Mouse (Mus musculus): ENCODE results near the gene Hif3a. TPM values are rescaled to one million over a fixed set of nuclear protein-coding genes. Genes with fewer than 3 reads are reported as not detected.

Hif3a gene
- total RNA-seq, 1 experiment: 2.3 TPM

DNA sequence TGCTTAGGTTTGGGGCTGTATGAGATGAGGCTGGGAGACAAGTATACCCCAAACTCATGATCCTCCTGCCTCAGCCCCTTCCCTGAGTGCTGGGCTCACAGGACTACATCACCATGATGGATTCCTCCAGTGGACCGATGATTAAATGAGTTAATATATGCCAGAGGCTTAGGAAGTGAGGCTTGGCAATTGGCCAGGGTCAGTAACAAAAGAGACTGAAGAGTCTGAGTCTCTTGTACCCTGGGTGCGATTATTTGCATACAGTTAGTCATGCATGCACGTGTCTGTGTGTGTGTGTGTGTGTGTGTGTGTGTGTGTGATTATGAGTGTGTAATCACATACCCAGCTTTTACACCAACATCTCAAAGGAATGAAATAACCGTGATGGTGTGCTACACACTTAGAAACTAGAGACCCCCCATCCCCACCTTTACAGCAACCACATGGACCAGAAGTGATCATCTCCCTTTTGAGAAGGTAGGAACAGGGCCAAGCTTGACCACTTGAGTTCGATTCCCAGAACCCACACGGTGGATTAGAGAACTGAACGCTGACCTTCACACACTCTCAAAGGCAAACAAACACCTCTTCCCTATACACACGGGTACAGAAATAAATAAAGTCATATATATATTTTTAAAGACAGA, 3.3 kb downstream of the Hif3a start:
- in situ Hi-C loops (cut with MboI; ENCODE audit: low sequenced_read_pairs in 2 of 2, unreplicated experiment in 2 of 2): no loop called here
- H3K4me3 ChIP-seq (ENCODE audit: insufficient read depth in 1 of 2, low read depth in 1 of 2, low read length in 2 of 2, poor library complexity in 1 of 2, severe bottlenecking in 1 of 2): no peak overlapping the region; a peak in 1 of 4 replicates

GRCm38 (mm10) chr7:17058071-17058689, 4.0 kb downstream of the Hif3a start:
- peak overlapping the region; percentile 26; the same call in 1 of the 2 replicates for H3K9ac ChIP-seq (ENCODE audit: insufficient read depth, low read depth, low read length, poor library complexity, severe bottlenecking)
- DNase-seq (ENCODE audit: low read depth, low spot score): no peak
- peaks cover 3 to 9% of the 10 kb centered on the region in 2 experiments; a peak in 3 of 4 replicates for H3K4me1 ChIP-seq (ENCODE audit: control insufficient read depth in 2 of 2, insufficient read depth in 2 of 2, low read length in 2 of 2, poor library complexity in 1 of 2)
- H3K9me3 ChIP-seq (ENCODE audit: control insufficient read depth, insufficient read depth, low read depth, low read length): no peaks in the 10 kb centered on the region
- in situ Hi-C loops (cut with MboI; ENCODE audit: low sequenced_read_pairs in 2 of 2, unreplicated experiment in 2 of 2): no loop called here
- H3K36me3 ChIP-seq (ENCODE audit: control insufficient read depth, insufficient read depth, low read length, poor library complexity, severe bottlenecking): no peaks in the 10 kb centered on the region
- peak overlapping the region; percentile 1 to 30; a peak in 2 of 4 replicates for H3K4me3 ChIP-seq (ENCODE audit: insufficient read depth in 1 of 2, low read depth in 1 of 2, low read length in 2 of 2, poor library complexity in 1 of 2, severe bottlenecking in 1 of 2)
- peak overlapping the region; percentile 43 for H3K27ac ChIP-seq (ENCODE audit: insufficient read depth, low read depth, low read length, poor library complexity, severe bottlenecking)
- TF ChIP-seq CHD2 (IDR thresholded peaks at IDR 0.05; ENCODE audit: low read depth, low read length) (no peak), ZC3H11A (IDR thresholded peaks at IDR 0.05; ENCODE audit: borderline replicate concordance, low read depth, low read length) (no peak), HCFC1 (IDR thresholded peaks at IDR 0.05; ENCODE audit: borderline replicate concordance, insufficient read depth, low read length) (no peak), ZNF384 (IDR thresholded peaks at IDR 0.05; ENCODE audit: low read depth, low read length) (no peak), MAFK (IDR thresholded peaks at IDR 0.05; ENCODE audit: insufficient read depth, low read depth, low read length) (no peak)

More for the DNA sequence above, 3.3 kb downstream of the Hif3a start:
- H3K9me3 ChIP-seq (ENCODE audit: control insufficient read depth, insufficient read depth, low read depth, low read length): no peaks in the 10 kb centered on the region
- peak overlapping the region; percentile 26; the same call in 1 of the 2 replicates for H3K9ac ChIP-seq (ENCODE audit: insufficient read depth, low read depth, low read length, poor library complexity, severe bottlenecking)
- no peak for DNase-seq (ENCODE audit: low read depth, low spot score)
- TF ChIP-seq HCFC1 (IDR thresholded peaks at IDR 0.05; ENCODE audit: borderline replicate concordance, insufficient read depth, low read length): no peak
- TF ChIP-seq ZNF384 (IDR thresholded peaks at IDR 0.05; ENCODE audit: low read depth, low read length): no peak
- no peak for TF ChIP-seq ZC3H11A (IDR thresholded peaks at IDR 0.05; ENCODE audit: borderline replicate concordance, low read depth, low read length)
- no peak for TF ChIP-seq CHD2 (IDR thresholded peaks at IDR 0.05; ENCODE audit: low read depth, low read length)
- TF ChIP-seq MAFK (IDR thresholded peaks at IDR 0.05; ENCODE audit: insufficient read depth, low read depth, low read length): no peak
- H3K27ac ChIP-seq (ENCODE audit: insufficient read depth, low read depth, low read length, poor library complexity, severe bottlenecking): no peak overlapping the region
- H3K36me3 ChIP-seq (ENCODE audit: control insufficient read depth, insufficient read depth, low read length, poor library complexity, severe bottlenecking): no peaks in the 10 kb centered on the region
- H3K4me1 ChIP-seq (ENCODE audit: control insufficient read depth in 2 of 2, insufficient read depth in 2 of 2, low read length in 2 of 2, poor library complexity in 1 of 2): peaks cover 3 to 9% of the 10 kb centered on the region in 2 experiments; a peak in 3 of 4 replicates

- H3K4me3 ChIP-seq (ENCODE audit: insufficient read depth in 1 of 2, low read depth in 1 of 2, low read length in 2 of 2, poor library complexity in 1 of 2, severe bottlenecking in 1 of 2): peak overlapping the region; percentile 67 to 82
- no peak for TF ChIP-seq CHD2 (IDR thresholded peaks at IDR 0.05; ENCODE audit: low read depth, low read length)
- TF ChIP-seq MAFK (IDR thresholded peaks at IDR 0.05; ENCODE audit: insufficient read depth, low read depth, low read length): peak; percentile 42; the same call in 1 of the 2 replicates
- H3K27ac ChIP-seq (ENCODE audit: insufficient read depth, low read depth, low read length, poor library complexity, severe bottlenecking): peak overlapping the region; percentile 73
- peaks cover 3 to 5% of the 10 kb centered on the region in 2 experiments; a peak in 3 of 4 replicates for H3K4me1 ChIP-seq (ENCODE audit: control insufficient read depth in 2 of 2, insufficient read depth in 2 of 2, low read length in 2 of 2, poor library complexity in 1 of 2)
- no peaks in the 10 kb centered on the region for H3K36me3 ChIP-seq (ENCODE audit: control insufficient read depth, insufficient read depth, low read length, poor library complexity, severe bottlenecking)
- no peaks in the 10 kb centered on the region for H3K9me3 ChIP-seq (ENCODE audit: control insufficient read depth, insufficient read depth, low read depth, low read length)
- no peak for DNase-seq (ENCODE audit: low read depth, low spot score)
- H3K9ac ChIP-seq (ENCODE audit: insufficient read depth, low read depth, low read length, poor library complexity, severe bottlenecking): peak overlapping the region; percentile 85
- in situ Hi-C loops (cut with MboI; ENCODE audit: low sequenced_read_pairs in 2 of 2, unreplicated experiment in 2 of 2): no loop called here
These were observed 5.4 kb downstream of the Hif3a start for GRCm38 (mm10) chr7:17056601-17057523.

DNA sequence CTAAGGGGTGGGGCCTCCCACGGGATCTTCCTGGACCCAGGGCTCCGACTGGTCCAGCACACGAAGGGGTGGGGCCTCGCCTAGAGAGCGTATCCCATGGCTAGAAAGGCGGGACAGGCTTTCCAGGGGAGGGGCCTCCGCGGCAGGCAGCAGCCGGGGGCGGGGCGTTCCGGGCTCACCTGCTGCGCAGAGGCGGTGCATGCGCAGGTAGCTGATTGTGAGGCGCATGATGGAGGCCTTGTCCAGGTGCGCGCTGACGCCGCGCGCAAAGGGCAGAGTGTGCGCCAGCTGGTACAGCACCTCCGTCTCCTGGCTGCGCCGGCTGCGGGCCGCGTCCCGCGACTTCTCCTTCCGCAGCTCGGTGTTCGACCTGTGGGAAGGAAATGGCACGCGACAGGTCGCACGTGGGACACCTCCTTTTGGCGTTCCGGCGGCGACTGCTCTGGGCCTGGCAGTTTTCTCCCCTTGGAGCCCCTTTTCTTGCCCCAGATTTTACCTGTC, 6.1 kb downstream of the Hif3a start:
- H3K4me1 ChIP-seq (ENCODE audit: control insufficient read depth in 2 of 2, insufficient read depth in 2 of 2, low read length in 2 of 2, poor library complexity in 1 of 2): peaks cover 3 to 5% of the 10 kb centered on the region in 2 experiments; a peak in 3 of 4 replicates
- in situ Hi-C loops (cut with MboI; ENCODE audit: low sequenced_read_pairs in 2 of 2, unreplicated experiment in 2 of 2): no loop called here
- H3K27ac ChIP-seq (ENCODE audit: insufficient read depth, low read depth, low read length, poor library complexity, severe bottlenecking): peak overlapping the region; percentile 73

More for the DNA sequence above, 6.1 kb downstream of the Hif3a start:
- DNase-seq (ENCODE audit: low read depth, low spot score): peak; percentile 94
- peak overlapping the region; percentile 67 to 82 for H3K4me3 ChIP-seq (ENCODE audit: insufficient read depth in 1 of 2, low read depth in 1 of 2, low read length in 2 of 2, poor library complexity in 1 of 2, severe bottlenecking in 1 of 2)
- H3K9me3 ChIP-seq (ENCODE audit: control insufficient read depth, insufficient read depth, low read depth, low read length): no peaks in the 10 kb centered on the region
- TF ChIP-seq CHD2 (IDR thresholded peaks at IDR 0.05; ENCODE audit: low read depth, low read length): no peak
- no peaks in the 10 kb centered on the region for H3K36me3 ChIP-seq (ENCODE audit: control insufficient read depth, insufficient read depth, low read length, poor library complexity, severe bottlenecking)
- peak overlapping the region; percentile 85 for H3K9ac ChIP-seq (ENCODE audit: insufficient read depth, low read depth, low read length, poor library complexity, severe bottlenecking)

Measured in ES-E14 (cell line).